Mouse (Mus musculus): ENCODE data around the gene Tapbp. TPM values are rescaled to one million over a fixed set of nuclear protein-coding genes. Genes with fewer than 3 reads are reported as not detected.

Tapbp gene
- total and polyA plus RNA-seq, 3 experiments, result 45.3 to 134 (median 116) TPM

- Histone ChIP-seq H3K4me2 (ENCODE audit: insufficient read depth, low read depth, poor library complexity, severe bottlenecking) (peak within 1 kb of the TSS; percentile 81), H3K9ac (ENCODE audit: insufficient read depth, low read depth) (peak within 1 kb of the TSS; percentile 73), H3K79me2 (replicated peaks; ENCODE audit: control insufficient read depth, extremely low read depth, insufficient read depth, poor library complexity, severe bottlenecking) (peaks cover 27% of the 10 kb centered on the region), H3K4me1 (ENCODE audit: control insufficient read depth in 1 of 2, insufficient read depth in 2 of 2) (peaks cover 0 to 11% of the 10 kb centered on the region in 2 experiments; a peak in 1 of 4 replicates), H3K36me3 (replicated peaks in 1 of 2; ENCODE audit: control insufficient read depth in 1 of 2, insufficient read depth in 1 of 2, low read length in 1 of 2) (peaks cover 7 to 12% of the 10 kb centered on the region in 2 experiments), H3K4me3 (replicated peaks in 1 of 3; ENCODE audit: low read depth in 2 of 3, low read length in 2 of 3, poor library complexity in 1 of 3) (peak within 1 kb of the TSS; percentile 73 to 95 (median 73)), H3K27ac (ENCODE audit: insufficient read depth, low read depth) (peak within 1 kb of the TSS; percentile 56; the same call in 1 of the 2 replicates), H3K9me3 (replicated peaks; ENCODE audit: low read length) (no peaks in the 10 kb centered on the region), H3K27me3 (replicated peaks) (peaks cover 3% of the 10 kb centered on the region)
- peak; percentile 96 for TF ChIP-seq ELF1 (IDR thresholded peaks at IDR 0.05; ENCODE audit: low read depth, low read length)
- TF ChIP-seq CTCF (conservative IDR thresholded peaks at IDR 0.05 in 1 of 2, IDR thresholded peaks at IDR 0.05 in 1 of 2; ENCODE audit: low read depth in 2 of 2, low read length in 2 of 2), result peak; percentile 58 to 91
- peak; percentile 61; the same call in 1 of the 2 replicates for TF ChIP-seq E2F4 (IDR thresholded peaks at IDR 0.05; ENCODE audit: insufficient replicate concordance, low read depth, low read length)
- TF ChIP-seq IRF4 (IDR thresholded peaks at IDR 0.05; ENCODE audit: low read depth, low read length), result peak; percentile 70; the same call in 1 of the 2 replicates
- peak; percentile 95 for TF ChIP-seq MYC (IDR thresholded peaks at IDR 0.05; ENCODE audit: low read depth, low read length)
- peak; percentile 79; the same call in 1 of the 2 replicates for TF ChIP-seq MXI1 (IDR thresholded peaks at IDR 0.05; ENCODE audit: low read depth, low read length)
- TF ChIP-seq CHD2 (IDR thresholded peaks at IDR 0.05; ENCODE audit: low read length), result peak; percentile 55
- TF ChIP-seq BHLHE40 (IDR thresholded peaks at IDR 0.05; ENCODE audit: low read depth, low read length), result peak; percentile 68
- peak; percentile 82; the same call in 1 of the 2 replicates for TF ChIP-seq KAT2A (IDR thresholded peaks at IDR 0.05; ENCODE audit: insufficient replicate concordance, low read length)
- TF ChIP-seq MEF2A (IDR thresholded peaks at IDR 0.05; ENCODE audit: borderline replicate concordance, low read depth, low read length), result peak; percentile 80; the same call in 1 of the 2 replicates
- TF ChIP-seq ZMIZ1 (IDR thresholded peaks at IDR 0.05; ENCODE audit: low read depth, low read length), result 0 out of 2 replicates have a peak, but pooled peaks have one; percentile 22
- TF ChIP-seq RAD21 (IDR thresholded peaks at IDR 0.05; ENCODE audit: low read depth, low read length), result peak; percentile 21
- peak; percentile 49 for TF ChIP-seq SMC3 (IDR thresholded peaks at IDR 0.05; ENCODE audit: low read depth, low read length)
- peak; percentile 14; the same call in 1 of the 2 replicates for TF ChIP-seq ETS1 (conservative IDR thresholded peaks at IDR 0.05; ENCODE audit: low read depth, low read length)
- no peak for TF ChIP-seq ZKSCAN1 (IDR thresholded peaks at IDR 0.05; ENCODE audit: borderline replicate concordance, low read depth, low read length)
- TF ChIP-seq USF2 (conservative IDR thresholded peaks at IDR 0.05; ENCODE audit: low read depth, low read length), result no peak
- TF ChIP-seq GABPA (IDR thresholded peaks at IDR 0.05; ENCODE audit: insufficient replicate concordance, low read depth, low read length), result peak; percentile 45; the same call in 1 of the 2 replicates
- TF ChIP-seq RCOR1 (conservative IDR thresholded peaks at IDR 0.05; ENCODE audit: low read depth, low read length), result 0 out of 2 replicates have a peak, but pooled peaks have one; percentile 36
- no peak for TF ChIP-seq USF1 (IDR thresholded peaks at IDR 0.05; ENCODE audit: low read depth, low read length)
- TF ChIP-seq HCFC1 (IDR thresholded peaks at IDR 0.05; ENCODE audit: low read depth, low read length), result peak; percentile 88
- TF ChIP-seq UBTF (IDR thresholded peaks at IDR 0.05; ENCODE audit: low read depth, low read length), result no peak
- TF ChIP-seq CHD1 (IDR thresholded peaks at IDR 0.05; ENCODE audit: low read depth, low read length), result no peak
- TF ChIP-seq PAX5 (IDR thresholded peaks at IDR 0.05; ENCODE audit: low read length), result no peak
- TF ChIP-seq TCF12 (IDR thresholded peaks at IDR 0.05; ENCODE audit: low read depth, low read length), result peak; percentile 73
- no peak; the same call in 1 of the 2 replicates for TF ChIP-seq ZNF384 (IDR thresholded peaks at IDR 0.05; ENCODE audit: low read depth, low read length)
- peak; percentile 93 for TF ChIP-seq MAX (IDR thresholded peaks at IDR 0.05; ENCODE audit: low read length)
- peak; percentile 82 for TF ChIP-seq POLR2A (IDR thresholded peaks at IDR 0.05; ENCODE audit: low read depth, low read length)
- TF ChIP-seq MAZ (IDR thresholded peaks at IDR 0.05; ENCODE audit: low read depth, low read length), result no peak
- TF ChIP-seq EP300 (IDR thresholded peaks at IDR 0.05; ENCODE audit: low read length), result 0 out of 2 replicates have a peak, but pooled peaks have one; percentile 8
- TF ChIP-seq SIN3A (IDR thresholded peaks at IDR 0.05; ENCODE audit: low read length), result peak; percentile 92
- TF ChIP-seq NELFE (IDR thresholded peaks at IDR 0.05; ENCODE audit: low read depth, low read length), result peak; percentile 52; the same call in 1 of the 2 replicates
- no peak for TF ChIP-seq JUND (conservative IDR thresholded peaks at IDR 0.05; ENCODE audit: low read depth, low read length)
- TF ChIP-seq POLR2AphosphoS2 (IDR thresholded peaks at IDR 0.05; ENCODE audit: low read depth, low read length), result no peak; the same call in 1 of the 2 replicates
- no peak for TF ChIP-seq ZC3H11A (IDR thresholded peaks at IDR 0.05; ENCODE audit: low read depth, low read length)
- no peak for TF ChIP-seq JUN (IDR thresholded peaks at IDR 0.05; ENCODE audit: insufficient read depth, low read depth, low read length)
- TF ChIP-seq NRF1 (IDR thresholded peaks at IDR 0.05; ENCODE audit: low read depth, low read length), result peak; percentile 90
- peak; percentile 54; the same call in 1 of the 2 replicates for TF ChIP-seq TBP (conservative IDR thresholded peaks at IDR 0.05; ENCODE audit: low read depth, low read length)
- 0 out of 2 replicates have a peak, but pooled peaks have one; percentile 30 for TF ChIP-seq MAFK (IDR thresholded peaks at IDR 0.05; ENCODE audit: insufficient replicate concordance, low read length)
- in situ Hi-C loops (cut with MboI; ENCODE audit: low pct_ligation_motif_present, low pct_unique_long_range_greater_than_20kb, low sequenced_read_pairs), result no loop called here
- dilution Hi-C loops (cut with MboI; ENCODE audit: extremely low pct_ligation_motif_present, extremely low pct_unique_long_range_greater_than_20kb, low sequenced_read_pairs), result no loop called here
- peak; percentile 99 for DNase-seq (ENCODE audit: extremely low read depth)
These were observed 25.1 kb upstream of the Tapbp start, which contains the start of gene Kifc1 for GRCm38 (mm10) chr17:33890533-33891059. Gene Kifc1 (minus strand): TSS chr17:33890661.
